Mouse (Mus musculus) lung, postnatal 4 days (tissue): ENCODE data around the gene Plppr2.

ENCODE experiments used
- DNase-seq, 2 experiments: peaks; one replicate each; pipeline ENCODE4 v3.0.0; 2021

The Plppr2 gene

DNA sequence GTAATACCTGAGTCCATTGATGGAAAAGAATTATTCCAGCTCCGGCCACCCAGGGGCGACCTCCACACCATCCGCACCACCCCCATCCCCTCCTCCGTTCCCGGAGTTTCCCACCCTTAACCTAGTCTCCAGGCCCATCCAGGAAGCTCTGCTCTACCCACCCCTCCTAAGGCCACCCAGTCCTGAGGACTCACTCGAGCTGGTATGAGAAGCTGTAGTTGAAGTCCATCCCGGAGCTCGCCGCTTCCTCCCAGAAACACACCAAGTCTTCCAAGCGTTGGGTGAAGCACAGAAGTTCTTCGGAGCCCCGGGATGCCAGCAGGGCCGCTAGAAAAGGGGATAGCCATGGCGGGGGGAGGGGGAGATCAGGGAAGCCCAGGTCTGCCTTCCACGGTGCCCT lies 25.2 kb downstream of the Plppr2 start:
- no peak for DNase-seq

DNA sequence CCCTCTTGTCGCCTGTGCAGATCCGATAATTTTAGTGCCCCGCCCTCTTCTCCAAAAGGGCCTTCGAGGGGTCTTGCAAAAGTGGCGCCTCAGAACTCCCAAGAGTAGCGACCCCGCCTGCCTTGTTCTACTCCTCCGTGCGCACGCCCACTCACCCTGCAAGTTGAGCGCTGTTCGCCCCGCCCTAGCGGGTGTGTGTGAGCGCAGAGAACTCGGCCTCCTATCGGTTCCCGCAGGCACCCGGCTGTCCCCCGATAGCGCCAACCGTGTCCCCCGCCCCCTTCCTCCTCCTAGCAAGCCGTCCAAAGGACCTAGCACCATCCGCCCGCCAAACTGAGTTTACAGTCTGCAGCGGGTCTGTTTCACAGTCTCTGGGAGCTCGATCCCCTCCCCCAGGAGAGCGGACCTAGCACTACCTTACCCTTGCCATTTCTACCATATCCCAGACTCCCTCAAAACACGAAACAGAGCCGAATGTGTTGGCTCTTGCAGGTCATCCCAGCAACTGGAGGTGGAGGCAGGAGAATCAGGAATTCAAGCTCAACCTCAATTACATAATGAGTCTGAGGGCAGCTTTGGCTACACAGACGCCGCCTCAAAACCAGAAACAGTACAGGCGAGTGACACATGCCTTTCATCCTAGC lies 25.7 kb downstream of the Plppr2 start:
- peak; percentile 76 to 85 for DNase-seq

DNA sequence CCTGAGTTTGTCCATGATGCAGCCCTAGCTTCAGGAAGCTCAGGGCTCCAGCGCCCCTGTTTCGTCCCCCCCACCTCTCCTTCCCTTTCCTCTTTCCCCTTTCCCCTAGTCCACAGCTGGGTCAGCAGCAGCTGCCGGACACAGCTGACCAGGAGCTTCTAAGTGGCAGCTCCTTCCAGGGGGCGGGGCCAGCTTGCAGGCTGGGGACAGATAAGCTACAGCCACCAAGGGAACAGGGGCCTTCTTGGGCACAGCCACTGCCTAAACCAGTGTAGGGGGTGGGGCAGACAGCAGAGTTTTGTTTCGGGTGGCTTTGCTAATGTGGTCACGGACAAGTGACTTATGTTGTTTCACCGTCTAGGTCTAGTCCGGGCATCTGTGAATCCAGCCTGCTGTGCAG lies 26.6 kb downstream of the Plppr2 start, which contains the start of gene Epor:
Gene Epor (minus strand): TSS at position 90 of the 400 bp plus-strand sequence.
- DNase-seq, result peak; percentile 55 to 78

DNA sequence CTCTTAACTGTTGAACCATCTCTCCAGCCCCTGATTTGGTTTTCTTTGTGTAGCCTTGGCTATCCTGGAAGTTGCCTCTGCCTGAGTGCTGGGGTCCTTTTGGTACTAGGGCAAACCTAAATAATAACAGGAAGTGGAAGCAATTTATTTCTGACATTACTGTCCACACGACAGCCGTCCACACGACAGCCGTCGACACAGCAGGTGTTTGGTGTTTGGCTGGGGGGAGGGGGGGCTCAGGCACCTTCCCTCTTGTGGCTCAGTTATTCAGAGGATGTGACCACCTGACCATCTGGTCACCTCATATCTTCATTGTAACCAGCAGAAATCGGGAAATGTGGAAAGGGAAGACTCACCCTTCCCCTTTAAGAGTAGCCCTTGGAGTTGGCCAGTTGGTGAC lies 32.0 kb downstream of the Plppr2 start:
- no peak for DNase-seq

DNA sequence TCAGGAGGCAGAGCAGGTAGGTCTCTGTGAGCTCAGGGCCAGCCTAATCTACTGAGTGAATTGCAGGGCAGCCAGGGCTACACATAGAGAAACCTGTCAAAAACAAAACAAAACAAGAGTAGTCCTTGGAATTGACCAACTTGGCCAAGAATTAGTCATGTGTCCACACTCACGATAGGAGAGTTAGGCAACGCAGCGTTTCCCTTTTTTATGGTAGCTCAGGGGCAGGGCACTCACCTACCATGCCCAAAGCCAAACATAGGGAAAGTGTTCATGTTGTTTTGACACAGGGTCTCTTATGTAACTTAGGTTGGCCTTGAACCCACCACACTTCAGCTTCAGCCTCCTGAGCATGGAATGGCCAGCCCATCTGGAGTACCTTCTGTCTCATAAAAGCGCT lies 32.5 kb downstream of the Plppr2 start:
- no peak for DNase-seq

DNA sequence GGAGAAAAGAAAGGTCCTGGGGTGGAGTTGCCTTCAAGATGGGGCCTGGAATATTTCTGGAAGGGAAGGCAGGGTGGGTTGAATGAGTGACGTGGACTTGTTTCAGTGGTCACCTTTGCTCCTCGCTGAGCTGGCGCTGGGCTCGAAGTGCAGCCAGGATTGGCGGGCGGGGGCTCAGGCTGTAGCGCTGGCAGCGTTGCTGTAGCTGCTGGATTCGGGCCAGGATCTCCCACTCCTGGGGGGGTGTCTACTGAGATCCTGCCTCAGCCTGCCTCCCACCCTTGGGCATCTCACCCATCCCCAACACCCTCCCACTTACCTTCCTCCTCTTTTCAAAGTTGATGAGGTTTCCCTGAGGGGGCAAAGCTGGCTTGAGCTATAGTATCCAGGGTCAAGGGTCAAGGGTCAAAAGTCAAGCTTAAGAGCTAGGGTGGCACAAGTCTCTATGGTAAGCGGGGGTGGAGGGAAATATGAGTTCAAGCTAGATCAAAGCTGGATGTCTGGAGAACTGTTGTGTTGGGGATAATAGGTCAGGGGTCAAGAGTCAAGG lies 39.9 kb downstream of the Plppr2 start:
- DNase-seq, result no peak

DNA sequence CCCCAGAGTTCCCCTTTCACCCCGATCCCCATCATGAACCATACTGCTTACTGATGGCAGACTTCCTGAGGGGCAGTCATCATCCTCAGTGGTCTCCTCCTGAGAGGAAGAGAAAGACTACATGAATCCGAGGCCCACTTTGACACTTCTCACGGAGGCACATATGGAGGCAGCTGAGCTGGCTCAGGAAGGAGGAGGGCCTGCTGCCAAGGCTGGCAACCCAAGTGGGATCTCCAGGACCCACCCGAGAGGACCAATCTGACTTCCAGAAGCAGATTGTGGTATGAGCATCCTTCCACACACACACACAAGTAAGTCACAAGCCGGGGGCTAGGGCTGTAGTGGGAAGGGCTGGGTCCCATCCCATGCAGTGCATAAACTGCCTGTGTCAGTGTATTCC lies 40.5 kb downstream of the Plppr2 start:
- no peak for DNase-seq

DNA sequence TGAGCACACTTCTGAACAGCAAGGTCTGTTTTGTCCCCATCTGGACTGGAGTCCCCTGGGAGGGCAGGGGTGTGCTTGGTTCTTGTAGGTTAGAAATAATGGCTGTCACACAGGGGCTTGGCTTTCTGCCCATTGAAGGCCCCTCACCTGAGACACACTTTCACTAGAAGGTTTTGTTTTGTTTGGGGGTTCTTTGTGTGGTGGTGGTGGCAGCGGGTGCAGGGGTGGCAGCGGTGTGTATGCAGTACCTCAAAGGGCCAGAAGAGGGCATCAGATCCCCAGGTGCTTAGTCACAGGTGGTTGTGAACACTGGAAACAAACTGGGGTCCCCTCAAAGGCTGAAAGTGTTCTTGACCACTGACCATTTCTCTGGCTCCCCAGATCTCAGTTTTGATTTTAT lies 41.1 kb downstream of the Plppr2 start:
- DNase-seq, result peak in 1 of 2 experiments; percentile 53

DNA sequence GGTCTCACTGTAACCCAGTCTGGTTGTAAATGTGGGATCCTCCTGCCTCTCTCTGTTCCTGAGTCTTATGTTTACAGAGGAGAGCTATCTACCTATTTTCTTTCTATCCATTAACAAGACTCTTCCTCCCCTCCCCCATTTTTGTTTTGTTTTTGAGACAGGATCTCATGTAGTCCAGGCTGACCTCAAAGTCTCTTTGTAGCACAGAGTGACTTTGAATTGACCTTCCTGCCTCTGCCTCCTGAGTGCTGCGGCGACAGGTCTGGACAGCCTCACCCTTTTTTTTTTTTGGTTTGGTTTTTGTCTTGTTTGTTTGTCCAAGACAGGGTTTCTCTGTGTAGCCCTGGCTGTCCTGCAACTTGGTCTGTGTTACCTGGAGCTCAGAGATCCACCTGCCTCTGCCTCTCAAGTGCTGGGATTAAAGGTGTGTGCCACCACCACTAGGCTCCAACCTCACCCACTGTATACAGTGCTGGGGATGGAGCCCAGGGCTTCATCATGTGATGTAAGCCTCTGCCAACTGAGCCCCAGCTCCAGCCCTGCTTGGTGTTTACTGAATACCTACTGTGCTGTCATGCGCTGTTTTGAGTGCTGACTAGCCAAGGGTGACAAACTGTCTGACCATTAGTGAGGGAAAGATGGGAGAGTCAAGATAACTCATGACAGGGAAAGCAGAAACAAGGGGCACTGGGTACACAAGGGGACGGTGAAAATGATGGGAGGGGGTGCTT lies 41.7 kb downstream of the Plppr2 start:
- no peak for DNase-seq

DNA sequence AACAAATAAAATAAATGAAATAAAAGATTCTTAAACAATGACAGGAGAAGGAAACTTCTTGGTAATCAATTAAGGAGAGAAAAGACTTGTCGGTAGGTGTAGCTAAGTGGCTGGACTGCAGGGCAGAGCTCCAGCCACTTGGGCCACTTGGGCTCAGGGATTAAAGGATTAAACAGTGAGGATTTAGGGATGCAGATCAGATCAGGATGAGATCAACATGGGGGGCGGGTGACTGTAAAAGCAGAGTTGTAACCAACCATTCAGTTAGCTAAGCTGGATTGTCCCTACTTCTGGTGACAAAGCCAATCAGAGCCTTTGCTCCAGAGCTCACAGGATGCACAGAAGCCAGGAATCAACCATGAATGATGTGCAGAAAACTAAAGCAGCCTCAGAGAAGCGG lies 47.1 kb downstream of the Plppr2 start:
- no peak for DNase-seq

DNA sequence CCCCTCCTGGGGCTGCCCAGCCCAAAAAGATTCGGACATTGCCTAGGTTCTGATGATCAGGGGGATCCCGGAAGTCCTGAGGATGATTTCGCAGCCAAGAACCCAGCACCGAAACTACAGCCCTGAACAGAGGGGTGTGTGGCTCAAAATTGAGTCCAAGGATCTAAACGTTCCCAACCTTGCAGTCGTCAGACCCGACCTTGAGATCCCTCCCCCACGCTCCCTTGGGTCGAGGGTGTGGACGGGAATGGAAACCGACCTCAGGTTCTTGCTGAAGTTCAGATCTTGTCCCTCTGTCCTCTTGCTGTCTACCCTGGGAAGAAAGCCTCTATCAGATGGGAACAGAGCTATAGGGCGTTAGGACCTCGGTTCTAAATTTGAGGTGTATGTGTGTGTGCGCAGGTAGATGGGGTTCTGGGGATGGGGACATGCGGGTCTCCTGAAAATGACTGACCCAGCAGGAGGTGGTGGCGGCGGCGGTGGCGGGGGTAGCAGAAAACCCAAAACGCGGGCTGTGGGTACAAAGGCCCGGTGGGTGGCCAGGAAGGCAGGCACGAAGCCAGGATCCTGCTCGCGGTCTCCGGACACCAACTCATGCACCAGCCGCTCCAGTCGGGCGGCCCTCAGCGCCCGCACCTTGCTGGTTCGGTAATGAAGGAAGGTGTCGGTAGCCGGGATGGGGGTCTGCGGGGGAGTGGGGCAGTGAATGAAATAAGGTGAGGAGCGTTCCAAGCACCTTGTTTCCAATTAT lies 50.9 kb downstream of the Plppr2 start:
- DNase-seq, result no peak

DNA sequence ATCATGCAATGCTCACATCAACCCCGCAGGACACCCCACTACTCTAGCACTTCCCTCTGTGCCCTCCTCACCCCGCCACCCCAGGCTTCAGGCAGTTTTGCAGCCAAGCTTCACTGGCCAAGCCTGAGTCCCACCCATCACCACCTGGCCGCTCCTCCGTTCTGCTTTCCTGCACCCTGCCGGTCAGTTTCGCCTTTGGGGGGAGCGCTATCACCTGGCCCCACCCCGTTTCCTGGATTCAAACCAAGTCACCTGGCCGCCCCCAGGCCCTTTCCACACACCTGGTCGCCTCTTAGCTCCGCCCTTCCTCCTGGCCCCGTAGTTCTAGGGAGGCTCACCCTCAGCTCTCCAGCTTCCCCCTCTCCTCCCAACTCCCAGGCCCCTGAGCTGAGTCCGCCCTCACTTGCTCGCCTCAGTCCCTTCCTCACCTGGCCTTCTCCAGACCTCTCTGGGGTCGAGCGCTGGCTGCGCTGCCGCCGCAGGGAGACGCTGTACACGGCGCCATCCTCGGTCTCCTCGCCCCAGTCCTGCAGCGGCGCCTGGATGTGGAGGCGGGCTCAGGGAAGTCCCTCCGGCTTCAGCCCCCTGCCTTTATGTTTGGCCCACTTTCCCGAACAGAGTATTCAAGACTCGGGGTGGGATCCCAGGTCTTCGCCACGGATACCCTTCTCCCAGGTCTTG lies 51.7 kb downstream of the Plppr2 start:
- peak; percentile 31 to 49 for DNase-seq

DNA sequence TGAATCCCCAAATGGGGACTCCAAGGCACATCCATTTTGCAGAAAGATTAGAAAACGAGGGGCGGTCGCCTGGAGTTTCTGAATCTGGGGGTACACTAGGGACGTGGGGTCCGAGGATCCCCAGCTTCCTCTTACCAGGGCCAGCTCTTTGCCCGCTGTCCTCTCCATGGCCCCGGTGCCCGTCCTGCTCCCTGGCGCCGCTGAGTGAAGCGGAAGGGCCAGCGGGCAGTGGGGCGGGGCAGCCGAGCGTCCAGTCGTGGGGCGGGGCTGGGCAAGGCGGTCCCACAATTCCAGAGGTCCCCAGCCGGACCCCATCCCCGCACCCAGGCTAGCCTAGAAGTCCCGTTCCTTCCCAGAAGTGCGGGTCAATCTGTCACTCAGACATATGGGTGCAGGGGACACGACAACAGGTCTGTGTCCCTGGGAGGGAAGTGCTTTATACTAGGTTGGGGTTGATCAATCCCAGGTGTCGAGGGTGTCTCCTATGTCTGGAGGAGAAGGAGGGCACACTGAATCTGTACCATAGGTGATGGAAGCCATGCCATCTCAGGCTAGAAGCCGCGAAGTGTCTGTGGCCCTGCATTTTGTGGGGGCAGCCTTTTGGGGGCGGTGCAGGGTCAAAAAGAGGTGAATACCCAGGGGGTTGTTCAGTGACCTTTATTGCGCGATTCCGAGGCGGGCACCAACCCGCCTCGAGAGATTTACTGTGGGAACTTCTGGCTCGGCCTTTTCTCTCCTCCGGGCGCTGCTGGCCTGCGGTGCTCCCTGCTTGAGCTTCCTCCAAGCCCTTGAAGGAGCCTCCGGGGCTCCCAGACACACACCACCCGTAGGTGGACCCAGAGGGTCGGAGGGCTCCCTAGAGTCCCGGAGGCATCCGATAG lies 52.6 kb downstream of the Plppr2 start, which contains the start of gene Rgl3:
Gene Rgl3 (minus strand): TSS at position 217 of the 881 bp plus-strand sequence.
- DNase-seq, result peak; percentile 69 to 72

DNA sequence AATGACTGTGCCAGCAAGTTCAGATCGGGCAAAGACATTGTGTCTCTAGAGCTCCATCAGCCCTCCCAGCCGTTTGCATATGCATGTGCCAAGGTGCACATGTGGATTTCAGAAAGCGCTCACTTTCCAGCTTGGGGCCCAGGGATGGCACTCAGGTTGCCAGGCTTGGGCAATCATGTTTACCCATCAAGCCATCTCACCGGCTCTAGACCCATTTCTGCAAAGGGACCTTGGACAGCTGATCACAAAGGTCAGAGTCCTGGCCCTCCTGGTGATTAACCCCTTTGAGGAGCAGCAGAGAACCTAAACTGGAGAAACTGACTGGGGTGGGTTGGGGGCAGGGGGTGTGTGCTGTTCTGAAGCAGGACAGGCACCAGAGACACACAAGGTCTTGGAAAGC lies 55.4 kb downstream of the Plppr2 start:
- DNase-seq, result no peak

DNA sequence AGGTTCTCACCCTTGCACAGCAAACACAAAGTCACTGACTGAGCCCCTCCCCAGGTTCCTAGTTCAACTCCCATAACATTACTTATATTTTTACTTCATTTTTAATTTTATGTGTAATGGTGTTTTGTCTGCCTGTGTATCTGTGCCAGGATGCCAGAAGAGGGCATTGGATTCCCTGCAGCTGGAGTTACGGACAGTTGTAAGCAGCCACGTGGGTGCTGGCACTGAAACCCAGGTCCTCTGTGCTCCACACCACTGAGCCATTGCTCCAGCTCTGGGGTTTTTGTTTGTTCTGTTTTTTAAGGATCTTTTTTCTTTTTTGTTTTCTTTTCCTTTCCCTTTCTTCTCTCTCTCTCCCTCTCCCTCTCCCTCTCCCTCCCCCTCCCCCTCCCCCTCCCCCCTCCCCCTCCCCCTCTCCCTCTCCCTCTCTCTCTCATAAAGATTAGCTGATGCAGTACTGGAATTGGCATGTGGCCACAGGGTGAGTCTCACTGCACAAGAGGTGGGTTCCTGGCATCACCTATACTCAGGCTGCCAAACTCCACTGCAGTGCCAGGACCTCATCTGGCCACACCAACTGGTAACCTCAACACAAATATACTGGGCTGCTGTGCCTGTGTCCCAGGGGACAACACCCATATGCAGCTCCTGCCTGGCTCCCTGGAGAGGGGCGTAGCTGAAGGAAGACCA lies 59.5 kb downstream of the Plppr2 start:
- DNase-seq, result no peak
